Mouse (Mus musculus) liver, embryonic 15.5 days (tissue): ENCODE measurements around the gene Wasf2. TPM values are rescaled to one million over a fixed set of nuclear protein-coding genes. Genes with fewer than 3 reads are reported as not detected.
A peak's percentile ranks its signal among the peaks of the same experiment; 100 is the strongest.

ENCODE experiments used
- ATAC-seq: fragments of 200-750 bp; cut with Nextera tagmentation; 2 replicates; pipeline ENCODE4 v1.8.0; 2017; ENCODE audit warnings: moderate number of reproducible peaks, mild to moderate bottlenecking, moderate library complexity; ENCODE audit not compliant: insufficient read depth
- H3K27ac ChIP-seq: fragments of 300-500 bp; sonication (generic); replicated peaks from 2 replicates; pipeline ENCODE4 v1.5.1; 2015; ENCODE audit warnings: mild to moderate bottlenecking, inconsistent platforms
- H3K27me3 ChIP-seq: fragments of 300-500 bp; sonication (generic); 2 replicates; pipeline ENCODE4 v1.6.1; 2015; ENCODE audit warnings: mild to moderate bottlenecking, inconsistent platforms
- H3K36me3 ChIP-seq: fragments of 300-500 bp; sonication (generic); replicated peaks from 2 replicates; pipeline ENCODE4 v1.6.1; 2015; ENCODE audit warnings: moderate library complexity, mild to moderate bottlenecking, inconsistent platforms
- H3K4me1 ChIP-seq: fragments of 300-500 bp; sonication (generic); replicated peaks from 2 replicates; pipeline ENCODE4 v1.6.1; 2015; ENCODE audit warnings: inconsistent platforms
- H3K4me2 ChIP-seq: fragments of 300-500 bp; sonication (generic); 2 replicates; pipeline ENCODE4 v1.6.1; 2015; ENCODE audit warnings: moderate library complexity, mild to moderate bottlenecking, inconsistent platforms
- H3K4me3 ChIP-seq: fragments of 300-500 bp; sonication (generic); replicated peaks from 2 replicates; pipeline ENCODE4 v1.5.1; 2015; ENCODE audit warnings: mild to moderate bottlenecking, inconsistent platforms
- H3K9ac ChIP-seq: fragments of 300-500 bp; sonication (generic); 2 replicates; pipeline ENCODE4 v1.6.1; 2015; ENCODE audit warnings: moderate library complexity, mild to moderate bottlenecking, inconsistent platforms
- H3K9me3 ChIP-seq: fragments of 300-500 bp; sonication (generic); replicated peaks from 2 replicates; pipeline ENCODE4 v1.6.1; 2016; ENCODE audit warnings: inconsistent platforms
- WGBS: fragments of 180-500 bp; shearing (Covaris S2); methylation state at CpG from one replicate; pipeline ENCODE4 v1.1.7; 2015; ENCODE audit warnings: mixed read lengths; ENCODE audit not compliant: insufficient replicate concordance; 5-methylcytosine and 5-hydroxymethylcytosine counted together
- microRNA-seq: library from miRNA; unstranded; fragments of <30 nt; microRNA quantifications from one replicate; pipeline ENCODE4, GENCODE M21; 2016
- polyA plus RNA-seq: library from polyadenylated mRNA; unstranded; fragments of >200 nt; fragmentation: Nextera tagmentation; extraction: Ambion mirVana; gene quantifications from 2 replicates; pipeline ENCODE4 v1.2.1, GENCODE M21; 2015

Gene Wasf2
- polyA plus RNA-seq, 1 experiment from 2014 or later: 52.0 TPM

GRCm38 (mm10) chr4:133240934-133241908 lies 110.9 kb downstream of the Wasf2 start:
- Histone ChIP-seq H3K36me3 (no peaks in the 10 kb centered on the region), H3K4me3 (peak overlapping the region; percentile 73), H3K4me1 (peaks cover 66% of the 10 kb centered on the region), H3K4me2 (peak overlapping the region; percentile 100), H3K9me3 (no peaks in the 10 kb centered on the region), H3K9ac (peak overlapping the region; percentile 77), H3K27me3 (peaks cover 25% of the 10 kb centered on the region), H3K27ac (peak overlapping the region; percentile 85)
- WGBS: under 1% methylated on average over 78 of the region's 78 CpGs
- ATAC-seq: peak; percentile 85

DNA sequence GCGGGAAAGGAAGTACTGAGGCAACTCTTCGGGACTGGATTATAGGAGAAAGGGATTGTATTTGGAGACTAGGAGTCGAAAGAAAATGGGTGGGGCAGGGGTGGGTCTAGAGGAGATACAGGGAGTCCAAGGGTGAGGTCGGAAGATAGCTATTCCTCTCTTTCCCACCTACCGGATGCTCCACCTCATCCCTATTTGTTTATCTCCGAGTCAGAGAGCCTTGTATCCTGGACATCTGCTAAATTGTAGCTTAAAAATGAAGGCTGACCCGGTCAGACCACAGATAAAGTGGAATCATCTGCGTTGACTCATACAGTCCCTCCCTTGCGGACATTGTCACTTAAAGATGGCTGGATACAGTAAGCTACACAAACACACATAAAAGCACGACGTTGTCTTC lies 111.6 kb downstream of the Wasf2 start:
- Histone ChIP-seq H3K9ac (peak overlapping the region; percentile 29; the same call in 1 of the 2 replicates), H3K9me3 (no peaks in the 10 kb centered on the region), H3K27me3 (peaks cover 32% of the 10 kb centered on the region), H3K36me3 (no peaks in the 10 kb centered on the region), H3K4me2 (peak overlapping the region; percentile 100), H3K4me1 (peaks cover 71% of the 10 kb centered on the region), H3K27ac (peak overlapping the region; percentile 85), H3K4me3 (peak overlapping the region; percentile 73)
- 18% methylated on average over 11 of the region's 11 CpGs for WGBS
- peak; percentile 17 for ATAC-seq

DNA sequence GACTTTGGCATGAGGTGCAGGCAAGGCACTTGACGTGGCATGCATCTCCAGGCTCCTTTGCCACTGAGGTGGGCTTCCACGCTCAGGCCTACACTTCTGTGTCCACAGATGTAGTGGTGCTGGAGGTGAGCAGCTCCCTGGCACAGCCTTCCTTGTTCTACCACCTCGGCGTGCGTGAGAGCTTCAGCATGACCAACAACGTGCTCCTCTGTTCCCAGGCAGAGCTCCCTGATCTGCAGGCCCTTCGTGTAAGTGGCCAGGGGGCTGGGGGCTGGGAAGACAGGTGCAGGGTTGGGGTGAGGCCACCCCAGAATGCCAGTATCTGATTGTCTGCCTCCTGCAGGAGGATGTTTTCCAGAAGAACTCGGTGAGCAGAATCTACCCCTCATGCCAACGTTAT lies 112.4 kb downstream of the Wasf2 start:
- Histone ChIP-seq H3K4me2 (no peak overlapping the region), H3K9me3 (no peaks in the 10 kb centered on the region), H3K36me3 (no peaks in the 10 kb centered on the region), H3K27me3 (peaks cover 39% of the 10 kb centered on the region), H3K4me1 (peaks cover 78% of the 10 kb centered on the region), H3K4me3 (no peak overlapping the region), H3K9ac (no peak overlapping the region), H3K27ac (no peak overlapping the region)
- 70% methylated on average over 9 of the region's 9 CpGs for WGBS
- no peak for ATAC-seq

- Histone ChIP-seq H3K27me3 (peaks cover 47% of the 10 kb centered on the region), H3K27ac (no peak overlapping the region), H3K4me1 (peaks cover 78% of the 10 kb centered on the region), H3K4me3 (no peak overlapping the region), H3K9me3 (no peaks in the 10 kb centered on the region), H3K4me2 (no peak overlapping the region), H3K9ac (no peak overlapping the region), H3K36me3 (no peaks in the 10 kb centered on the region)
- ATAC-seq: no peak
- WGBS: 51% methylated on average over 13 of the region's 13 CpGs
These were observed 113.2 kb downstream of the Wasf2 start for GRCm38 (mm10) chr4:133243538-133243937.

DNA sequence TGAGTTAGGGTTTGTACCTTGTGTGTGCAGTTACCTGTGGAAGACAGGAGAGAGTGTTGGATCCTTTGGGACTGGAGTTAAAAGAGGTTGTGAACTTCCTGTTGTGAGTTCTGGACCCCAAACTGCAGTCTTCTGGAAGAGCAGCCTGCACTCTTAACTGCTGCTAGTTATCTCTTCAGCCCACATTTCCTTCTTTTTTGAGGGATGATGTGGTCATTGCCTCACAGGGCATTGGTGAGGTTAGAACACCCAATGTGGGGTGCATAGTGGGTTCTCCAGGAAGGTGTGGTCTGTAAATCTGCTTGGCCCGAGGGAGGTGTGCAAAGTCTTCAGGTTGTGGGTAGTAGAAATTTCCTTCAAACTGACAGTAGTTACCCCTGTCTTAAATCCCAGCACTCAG lies 114.0 kb downstream of the Wasf2 start:
- 17% methylated on average over 1 of the region's 1 CpGs for WGBS
- ATAC-seq: no peak
- no peak overlapping the region for H3K4me3 ChIP-seq
- H3K27me3 ChIP-seq: peaks cover 52% of the 10 kb centered on the region
- H3K4me1 ChIP-seq: peaks cover 84% of the 10 kb centered on the region
- no peak overlapping the region for H3K9ac ChIP-seq
- H3K4me2 ChIP-seq: no peak overlapping the region
- no peaks in the 10 kb centered on the region for H3K36me3 ChIP-seq
- H3K27ac ChIP-seq: no peak overlapping the region
- H3K9me3 ChIP-seq: no peaks in the 10 kb centered on the region

- Histone ChIP-seq H3K27ac (peak overlapping the region; percentile 82), H3K9ac (0 out of 2 replicates have a peak overlapping the region, but pooled peaks have one; percentile 2), H3K27me3 (peaks cover 78% of the 10 kb centered on the region), H3K4me2 (peak overlapping the region; percentile 59), H3K4me3 (no peak overlapping the region; the same call in 1 of the 2 replicates), H3K4me1 (peaks cover 84% of the 10 kb centered on the region), H3K9me3 (no peaks in the 10 kb centered on the region), H3K36me3 (no peaks in the 10 kb centered on the region)
- WGBS: 65% methylated on average over 15 of the region's 15 CpGs
- no peak for ATAC-seq
These were observed 116.8 kb downstream of the Wasf2 start for GRCm38 (mm10) chr4:133247072-133247471.

DNA sequence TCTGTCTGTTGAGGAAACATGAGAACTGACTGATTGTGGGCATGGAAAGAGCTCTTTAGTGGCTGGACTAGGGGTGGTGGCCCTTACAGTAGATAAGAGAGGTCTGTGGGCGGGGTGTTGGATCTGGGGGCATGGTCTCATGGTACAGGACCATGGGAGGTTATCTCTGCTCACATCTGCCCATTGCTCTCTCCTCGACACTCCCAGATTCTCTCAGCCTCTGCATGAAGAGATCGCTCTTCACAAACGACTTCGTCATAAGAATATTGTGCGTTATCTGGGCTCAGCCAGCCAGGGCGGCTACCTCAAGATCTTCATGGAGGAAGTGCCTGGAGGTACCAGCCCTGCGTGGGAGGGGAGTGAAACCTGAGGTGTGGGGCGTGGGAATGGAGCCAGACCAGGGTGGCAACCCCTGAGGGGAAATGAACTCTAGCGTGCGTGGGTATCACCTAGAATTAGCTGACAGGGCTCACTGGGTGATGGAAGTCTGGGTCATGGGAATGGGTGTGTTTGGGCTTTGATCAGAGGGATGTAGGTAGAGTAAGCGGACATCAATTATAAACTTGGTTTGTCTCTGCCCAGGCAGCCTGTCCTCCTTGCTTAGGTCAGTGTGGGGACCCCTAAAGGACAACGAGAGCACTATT lies 117.6 kb downstream of the Wasf2 start:
- peak overlapping the region; percentile 82 for H3K27ac ChIP-seq
- H3K36me3 ChIP-seq: no peaks in the 10 kb centered on the region
- H3K9ac ChIP-seq: peak overlapping the region; percentile 19; the same call in 1 of the 2 replicates
- H3K4me3 ChIP-seq: peak overlapping the region; percentile 17
- 23% methylated on average over 13 of the region's 13 CpGs for WGBS
- peaks cover 76% of the 10 kb centered on the region for H3K4me1 ChIP-seq
- peak overlapping the region; percentile 59 for H3K4me2 ChIP-seq
- H3K9me3 ChIP-seq: no peaks in the 10 kb centered on the region
- ATAC-seq: peak; percentile 95
- H3K27me3 ChIP-seq: peaks cover 78% of the 10 kb centered on the region

Small RNA genes within 50 kb of the gene (microRNA-seq; reads per million reads assigned to microRNA genes)
- gene Mir7017: 2.0 reads per million

Other genes with a start within 250 kb of the Wasf2 start
- 14.8 and 15.9 TPM in 2 replicates for gene Stx12, start 246.0 kb upstream of the Wasf2 start, polyA plus RNA-seq
- 27.6 and 28.5 TPM in 2 replicates for gene Fam76a, start 207.9 kb upstream of the Wasf2 start, polyA plus RNA-seq
- gene Fgr, start 156.4 kb upstream of the Wasf2 start, polyA plus RNA-seq: 2.7 and 2.8 TPM in 2 replicates
- gene Ahdc1, start 119.2 kb upstream of the Wasf2 start, polyA plus RNA-seq: 1.1 and 1.3 TPM in 2 replicates
- not detected in 2 replicates for gene Cd164l2, start 81.6 kb downstream of the Wasf2 start, polyA plus RNA-seq
- not detected in 2 replicates for gene Gpr3, start 82.0 kb downstream of the Wasf2 start, polyA plus RNA-seq
- 2.0 and 2.9 TPM in 2 replicates for gene Map3k6, start 110.3 kb downstream of the Wasf2 start, polyA plus RNA-seq
- 0.92 and 1.0 TPM in 2 replicates for gene Sytl1, start 132.6 kb downstream of the Wasf2 start, polyA plus RNA-seq
- gene Tmem222, start 147.3 kb downstream of the Wasf2 start, polyA plus RNA-seq: 35.8 and 42.3 TPM in 2 replicates
- 8.1 and 8.5 TPM in 2 replicates for gene Wdtc1, start 223.0 kb downstream of the Wasf2 start, polyA plus RNA-seq
- 2.9 and 3.0 TPM in 2 replicates for gene Slc9a1, start 239.2 kb downstream of the Wasf2 start, polyA plus RNA-seq